Mouse (Mus musculus) liver, embryonic 11.5 days (tissue): ENCODE data around the gene Dda1. TPM values are rescaled to one million over a fixed set of nuclear protein-coding genes. Genes with fewer than 3 reads are reported as not detected.
A peak's percentile ranks its signal among the peaks of the same experiment; 100 is the strongest.
"Not testable (repeated sequence)": the region's sequence is repeated elsewhere in the genome, so short reads cannot be mapped to it uniquely, and the experiment has no call there.

Experiments used
- ATAC-seq: fragments of 200-750 bp; cut with Nextera tagmentation; replicated peaks from 2 replicates; pipeline ENCODE4 v1.8.0; 2017; ENCODE audit warnings: moderate number of reproducible peaks, mild to moderate bottlenecking, moderate TSS enrichment, moderate library complexity; ENCODE audit not compliant: low FRiP score
- DNase-seq: peaks from one replicate; pipeline ENCODE4 v3.0.0-alpha.2; 2017; ENCODE audit warnings: low spot score
- H3K27ac ChIP-seq: fragments of 300-500 bp; sonication (generic); 2 replicates; pipeline ENCODE4 v1.5.1; 2014; ENCODE audit warnings: mild to moderate bottlenecking, low read depth, low read length, control low read depth
- H3K27me3 ChIP-seq: fragments of 300-500 bp; sonication (generic); replicated peaks from 2 replicates; pipeline ENCODE4 v1.6.1; 2014; ENCODE audit warnings: low read length, mixed read lengths; ENCODE audit not compliant: control insufficient read depth, insufficient read depth
- H3K36me3 ChIP-seq: fragments of 300-500 bp; sonication (generic); 2 replicates; pipeline ENCODE4 v1.6.1; 2014; ENCODE audit warnings: mild to moderate bottlenecking, low read length, moderate library complexity, mixed read lengths; ENCODE audit not compliant: control insufficient read depth, insufficient read depth
- H3K4me1 ChIP-seq: fragments of 300-500 bp; sonication (generic); replicated peaks from 2 replicates; pipeline ENCODE4 v1.6.1; 2014; ENCODE audit warnings: low read length, mixed read lengths; ENCODE audit not compliant: control insufficient read depth, insufficient read depth
- H3K4me2 ChIP-seq: fragments of 300-500 bp; sonication (generic); 2 replicates; pipeline ENCODE4 v1.6.1; 2014; ENCODE audit warnings: mild to moderate bottlenecking, control low read depth, moderate library complexity
- H3K4me3 ChIP-seq: fragments of 300-500 bp; sonication (generic); 2 replicates; pipeline ENCODE4 v1.5.1; 2014; ENCODE audit warnings: low read depth, low read length, control low read depth
- H3K9ac ChIP-seq: fragments of 300-500 bp; sonication (generic); 2 replicates; pipeline ENCODE4 v1.6.1; 2014; ENCODE audit warnings: low read depth, low read length, control low read depth
- H3K9me3 ChIP-seq: fragments of 300-500 bp; sonication (generic); 2 replicates; pipeline ENCODE4 v1.6.1; 2016; ENCODE audit warnings: low read length, inconsistent platforms, mixed read lengths; ENCODE audit not compliant: control insufficient read depth
- WGBS: fragments of 180-500 bp; shearing (Covaris S2); extraction: QIAGEN DNeasy Blood & Tissue Kit; methylation state at CpG from one replicate; pipeline ENCODE4 v1.1.7; 2014; 5-methylcytosine and 5-hydroxymethylcytosine counted together
- polyA plus RNA-seq: library from polyadenylated mRNA; unstranded; fragments of >200 nt; fragmentation: Nextera tagmentation; extraction: Ambion mirVana; gene quantifications from 2 replicates; pipeline ENCODE4 v1.2.1, GENCODE M21; 2014

The Dda1 gene
- polyA plus RNA-seq, result 94.1 and 98.2 TPM in 2 replicates

- WGBS, result under 1% methylated on average over 44 of the region's 52 CpGs
- DNase-seq, result peak; percentile 93
Observed at GRCm38 (mm10) chr8:71468916-71469315, at the start of gene Dda1. Gene Dda1, plus strand, starts transcription at chr8:71469199.

GRCm38 (mm10) chr8:71422121-71422520 lies 46.9 kb upstream of the Dda1 start:
- Histone ChIP-seq H3K4me2 (no peak overlapping the region), H3K27me3 (no peaks in the 10 kb centered on the region)
- ATAC-seq, result no peak

More at GRCm38 (mm10) chr8:71468916-71469315, at the start of gene Dda1:
- Histone ChIP-seq H3K9me3 (no peaks in the 10 kb centered on the region), H3K4me1 (peaks cover 21% of the 10 kb centered on the region), H3K9ac (peak within 1 kb of the TSS; percentile 74), H3K27ac (peak within 1 kb of the TSS; percentile 14; the same call in 1 of the 2 replicates), H3K27me3 (no peaks in the 10 kb centered on the region), H3K36me3 (peaks cover 28% of the 10 kb centered on the region), H3K4me3 (peak within 1 kb of the TSS; percentile 73), H3K4me2 (peak within 1 kb of the TSS; percentile 93)
- peak; percentile 88 for ATAC-seq

GRCm38 (mm10) chr8:71432935-71433334 lies 36.1 kb upstream of the Dda1 start:
- H3K4me2 ChIP-seq, H3K9ac ChIP-seq, ATAC-seq, H3K36me3 ChIP-seq, H3K27me3 ChIP-seq, DNase-seq, H3K9me3 ChIP-seq, H3K27ac ChIP-seq, H3K4me1 ChIP-seq, H3K4me3 ChIP-seq: not testable (repeated sequence)
- 84% methylated on average over 1 of the region's 1 CpGs for WGBS

More at GRCm38 (mm10) chr8:71422121-71422520, 46.9 kb upstream of the Dda1 start:
- no peak overlapping the region for H3K9ac ChIP-seq
- no peaks in the 10 kb centered on the region for H3K4me1 ChIP-seq
- no peak overlapping the region for H3K27ac ChIP-seq
- no peak overlapping the region for H3K4me3 ChIP-seq
- no peaks in the 10 kb centered on the region for H3K9me3 ChIP-seq
- no peaks in the 10 kb centered on the region for H3K36me3 ChIP-seq
- no peak for DNase-seq

GRCm38 (mm10) chr8:71437041-71437440 lies 32.0 kb upstream of the Dda1 start:
- WGBS, result 29% methylated on average over 3 of the region's 3 CpGs
- Histone ChIP-seq H3K27me3 (no peaks in the 10 kb centered on the region), H3K4me3 (no peak overlapping the region), H3K4me2 (no peak overlapping the region), H3K9me3 (no peaks in the 10 kb centered on the region), H3K9ac (no peak overlapping the region), H3K4me1 (no peaks in the 10 kb centered on the region), H3K27ac (no peak overlapping the region), H3K36me3 (no peaks in the 10 kb centered on the region)
- no peak for DNase-seq
- ATAC-seq, result no peak

- H3K4me1 ChIP-seq, result no peaks in the 10 kb centered on the region
Observed at GRCm38 (mm10) chr8:71441404-71441803, 27.6 kb upstream of the Dda1 start.

GRCm38 (mm10) chr8:71445096-71445495 lies 23.9 kb upstream of the Dda1 start:
- WGBS, result 70% methylated on average over 7 of the region's 7 CpGs
- 0 out of 2 replicates have a peak, but pooled peaks cover 3% of the 10 kb centered on the region for H3K27me3 ChIP-seq
- H3K4me1 ChIP-seq, result no peaks in the 10 kb centered on the region

More at GRCm38 (mm10) chr8:71441404-71441803, 27.6 kb upstream of the Dda1 start:
- H3K4me3 ChIP-seq, result no peak overlapping the region
- no peaks in the 10 kb centered on the region for H3K9me3 ChIP-seq
- H3K4me2 ChIP-seq, result no peak overlapping the region
- no peak for ATAC-seq
- H3K9ac ChIP-seq, result no peak overlapping the region
- 1% methylated on average over 7 of the region's 7 CpGs for WGBS
- no peak overlapping the region for H3K27ac ChIP-seq
- H3K27me3 ChIP-seq, result 0 out of 2 replicates have a peak, but pooled peaks cover 3% of the 10 kb centered on the region
- H3K36me3 ChIP-seq, result no peaks in the 10 kb centered on the region
- DNase-seq, result no peak

GRCm38 (mm10) chr8:71451337-71451736 lies 17.7 kb upstream of the Dda1 start:
- 70% methylated on average over 4 of the region's 4 CpGs for WGBS

More at GRCm38 (mm10) chr8:71445096-71445495, 23.9 kb upstream of the Dda1 start:
- Histone ChIP-seq H3K9me3 (no peaks in the 10 kb centered on the region), H3K9ac (no peak overlapping the region), H3K36me3 (no peaks in the 10 kb centered on the region), H3K4me3 (no peak overlapping the region), H3K4me2 (no peak overlapping the region), H3K27ac (no peak overlapping the region)
- ATAC-seq (no peak), DNase-seq (no peak)

GRCm38 (mm10) chr8:71451777-71452176 lies 17.2 kb upstream of the Dda1 start:
- Histone ChIP-seq H3K9me3 (no peaks in the 10 kb centered on the region), H3K9ac (no peak overlapping the region), H3K4me3 (no peak overlapping the region), H3K4me1 (peaks cover under 1% of the 10 kb centered on the region; the same call in 1 of the 2 replicates), H3K27me3 (peaks cover 9% of the 10 kb centered on the region; the same call in 1 of the 2 replicates), H3K36me3 (no peaks in the 10 kb centered on the region), H3K4me2 (no peak overlapping the region), H3K27ac (no peak overlapping the region)
- DNase-seq, result peak; percentile 26
- no peak for ATAC-seq
- WGBS, result 50% methylated on average over 11 of the region's 11 CpGs

More at GRCm38 (mm10) chr8:71451337-71451736, 17.7 kb upstream of the Dda1 start:
- no peak for DNase-seq
- H3K9ac ChIP-seq, result no peak overlapping the region
- no peak overlapping the region for H3K4me2 ChIP-seq
- no peak overlapping the region for H3K4me3 ChIP-seq
- no peaks in the 10 kb centered on the region for H3K9me3 ChIP-seq
- no peak for ATAC-seq
- no peaks in the 10 kb centered on the region for H3K36me3 ChIP-seq
- H3K27ac ChIP-seq, result no peak overlapping the region
- H3K27me3 ChIP-seq, result peaks cover 6% of the 10 kb centered on the region; the same call in 1 of the 2 replicates
- no peaks in the 10 kb centered on the region for H3K4me1 ChIP-seq

GRCm38 (mm10) chr8:71452669-71453068 lies 16.3 kb upstream of the Dda1 start:
- peaks cover 9% of the 10 kb centered on the region; the same call in 1 of the 2 replicates for H3K27me3 ChIP-seq
- 76% methylated on average over 2 of the region's 2 CpGs for WGBS
- no peak overlapping the region for H3K27ac ChIP-seq
- ATAC-seq (no peak), DNase-seq (peak; percentile 24)
- no peak overlapping the region for H3K4me2 ChIP-seq
- H3K9ac ChIP-seq, result no peak overlapping the region
- H3K36me3 ChIP-seq, result no peaks in the 10 kb centered on the region
- H3K4me3 ChIP-seq, result no peak overlapping the region
- no peaks in the 10 kb centered on the region for H3K9me3 ChIP-seq
- H3K4me1 ChIP-seq, result peaks cover 7% of the 10 kb centered on the region; the same call in 1 of the 2 replicates
